Mouse (Mus musculus) forebrain, embryonic 13.5 days (tissue): ENCODE data around the gene Speer4d. TPM values are rescaled to one million over a fixed set of nuclear protein-coding genes. Genes with fewer than 3 reads are reported as not detected.
"Not testable (repeated sequence)": the region's sequence is repeated elsewhere in the genome, so short reads cannot be mapped to it uniquely, and the experiment has no call there.

Experiments used
- ATAC-seq: fragments of 200-750 bp; cut with Nextera tagmentation; 2 replicates; pipeline ENCODE4 v1.8.0; 2017
- H3K27ac ChIP-seq: fragments of 300-500 bp; sonication (generic); 2 replicates; pipeline ENCODE4 v1.5.1; 2015; ENCODE audit warnings: inconsistent platforms, mild to moderate bottlenecking, moderate library complexity
- H3K27me3 ChIP-seq: fragments of 300-500 bp; sonication (generic); 2 replicates; pipeline ENCODE4 v1.6.1; 2015; ENCODE audit warnings: mild to moderate bottlenecking, inconsistent platforms
- H3K36me3 ChIP-seq: fragments of 300-500 bp; sonication (generic); 2 replicates; pipeline ENCODE4 v1.6.1; 2015; ENCODE audit warnings: mild to moderate bottlenecking, inconsistent platforms; ENCODE audit not compliant: poor library complexity, severe bottlenecking
- H3K4me1 ChIP-seq: fragments of 300-500 bp; sonication (generic); 2 replicates; pipeline ENCODE4 v1.6.1; 2015; ENCODE audit warnings: inconsistent platforms
- H3K4me2 ChIP-seq: fragments of 300-500 bp; sonication (generic); 2 replicates; pipeline ENCODE4 v1.6.1; 2015; ENCODE audit warnings: inconsistent platforms, mild to moderate bottlenecking, moderate library complexity
- H3K4me3 ChIP-seq: fragments of 300-500 bp; sonication (generic); 2 replicates; pipeline ENCODE4 v1.5.1; 2015; ENCODE audit warnings: mild to moderate bottlenecking, inconsistent platforms
- H3K9ac ChIP-seq: fragments of 300-500 bp; sonication (generic); 2 replicates; pipeline ENCODE4 v1.6.1; 2015; ENCODE audit warnings: mild to moderate bottlenecking, inconsistent platforms
- H3K9me3 ChIP-seq: fragments of 300-500 bp; sonication (generic); replicated peaks from 2 replicates; pipeline ENCODE4 v1.6.1; 2016; ENCODE audit warnings: inconsistent platforms
- WGBS: fragments of 180-500 bp; shearing (Covaris S2); methylation state at CpG from one replicate; pipeline ENCODE4 v1.1.7; 2015; 5-methylcytosine and 5-hydroxymethylcytosine counted together
- polyA plus RNA-seq: library from polyadenylated mRNA; unstranded; fragments of >200 nt; fragmentation: Nextera tagmentation; extraction: Ambion mirVana; gene quantifications from 2 replicates; pipeline ENCODE4 v1.2.1, GENCODE M21; 2015

The Speer4d gene
- polyA plus RNA-seq, 1 experiment from 2014 or later = not detected

DNA sequence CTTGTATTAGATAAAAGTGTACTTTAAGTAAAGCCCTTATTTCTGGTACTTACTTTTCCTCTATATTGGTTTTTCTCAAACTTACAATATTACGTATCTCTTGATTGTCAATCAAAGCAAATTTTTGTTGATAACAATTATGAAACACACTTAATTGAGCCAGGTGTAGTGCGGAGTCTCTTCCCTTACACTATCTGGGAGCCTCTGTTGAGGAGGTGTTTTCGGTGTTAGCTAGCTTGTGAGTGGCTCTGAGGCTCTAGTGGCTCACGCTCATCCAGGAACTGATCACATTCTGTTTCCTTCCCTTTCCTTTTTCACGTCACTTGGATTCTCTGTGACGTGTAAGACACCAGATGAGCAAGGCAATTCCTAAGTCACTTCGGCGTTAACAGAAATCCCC lies 15.3 kb upstream of the Speer4d start:
- H3K9ac ChIP-seq, ATAC-seq, H3K36me3 ChIP-seq, H3K27me3 ChIP-seq, H3K4me3 ChIP-seq, H3K27ac ChIP-seq, H3K4me1 ChIP-seq, H3K4me2 ChIP-seq: not testable (repeated sequence)
- 77% methylated on average over 8 of the region's 8 CpGs for WGBS
- H3K9me3 ChIP-seq = peaks cover 39% of the 10 kb centered on the region

GRCm38 (mm10) chr5:15606677-15607076 lies 12.2 kb upstream of the Speer4d start:
- H3K4me1 ChIP-seq, H3K27ac ChIP-seq, H3K4me3 ChIP-seq, H3K27me3 ChIP-seq, H3K9ac ChIP-seq, H3K36me3 ChIP-seq, H3K4me2 ChIP-seq: not testable (repeated sequence)
- WGBS = 64% methylated on average over 6 of the region's 6 CpGs
- ATAC-seq = peak; percentile 43; the same call in 1 of the 2 replicates
- H3K9me3 ChIP-seq = peaks cover 29% of the 10 kb centered on the region

DNA sequence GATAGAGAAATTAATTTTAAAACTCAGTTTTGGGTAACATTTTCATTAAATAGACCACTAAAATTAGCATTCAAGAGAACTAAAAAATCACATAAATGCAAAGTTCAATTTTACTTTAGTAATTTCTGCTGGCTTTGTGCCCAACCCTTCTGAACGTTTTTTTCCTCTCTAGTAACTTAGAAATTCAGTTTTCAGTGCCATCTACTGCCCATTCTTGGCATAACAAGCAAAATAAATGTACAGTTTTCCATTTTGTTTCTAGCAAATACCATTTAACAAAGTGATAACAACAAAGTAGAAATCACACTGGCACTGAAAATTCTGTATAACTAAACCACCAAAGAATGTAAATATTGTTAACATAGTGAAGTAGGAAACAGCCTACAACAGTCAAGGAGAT lies 8.2 kb upstream of the Speer4d start:
- H3K9ac ChIP-seq, ATAC-seq, H3K4me2 ChIP-seq, H3K4me3 ChIP-seq, H3K36me3 ChIP-seq, H3K4me1 ChIP-seq, H3K27me3 ChIP-seq, H3K27ac ChIP-seq: not testable (repeated sequence)
- H3K9me3 ChIP-seq = peaks cover 15% of the 10 kb centered on the region; the same call in 1 of the 2 replicates
- 3% methylated on average over 1 of the region's 1 CpGs for WGBS

GRCm38 (mm10) chr5:15616195-15616594 lies 2.7 kb upstream of the Speer4d start:
- H3K4me3 ChIP-seq = not testable (repeated sequence)

GRCm38 (mm10) chr5:15628136-15628535 lies 9.3 kb downstream of the Speer4d start:
- not testable (repeated sequence) for H3K27ac ChIP-seq, H3K4me2 ChIP-seq, ATAC-seq, H3K4me1 ChIP-seq, H3K27me3 ChIP-seq, H3K9ac ChIP-seq, H3K36me3 ChIP-seq, H3K9me3 ChIP-seq, H3K4me3 ChIP-seq
- WGBS = 34% methylated on average over 1 of the region's 1 CpGs

More at GRCm38 (mm10) chr5:15616195-15616594, 2.7 kb upstream of the Speer4d start:
- ATAC-seq, H3K9ac ChIP-seq, H3K36me3 ChIP-seq, H3K27ac ChIP-seq, H3K4me2 ChIP-seq, H3K27me3 ChIP-seq, H3K4me1 ChIP-seq, H3K9me3 ChIP-seq: not testable (repeated sequence)
- WGBS = 77% methylated on average over 3 of the region's 3 CpGs

DNA sequence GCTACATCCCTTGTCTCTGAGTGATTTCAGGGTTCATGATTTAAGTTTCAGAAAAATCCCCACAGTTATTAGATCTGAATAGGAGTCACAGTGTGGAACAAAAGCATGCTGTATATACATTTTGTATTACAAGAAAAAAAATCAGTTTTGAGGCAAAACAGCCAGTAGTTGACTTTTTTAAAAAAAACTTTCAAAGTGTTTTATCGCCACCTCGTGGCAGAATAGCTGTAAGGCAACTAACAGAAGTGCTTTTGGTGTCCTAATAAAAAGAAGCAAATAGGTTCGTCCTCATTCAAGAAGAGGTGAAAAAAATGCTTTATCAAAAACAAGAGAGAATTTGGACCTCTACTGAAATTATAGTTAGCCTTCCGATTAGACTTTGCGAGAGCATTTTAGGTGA lies 11.2 kb downstream of the Speer4d start:
- not testable (repeated sequence) for ATAC-seq, H3K36me3 ChIP-seq, H3K9ac ChIP-seq, H3K9me3 ChIP-seq, H3K27me3 ChIP-seq, H3K4me3 ChIP-seq, H3K4me1 ChIP-seq, H3K4me2 ChIP-seq, H3K27ac ChIP-seq
- WGBS = 36% methylated on average over 5 of the region's 5 CpGs

GRCm38 (mm10) chr5:15637637-15638036 lies 18.8 kb downstream of the Speer4d start:
- peaks cover 12% of the 10 kb centered on the region for H3K9me3 ChIP-seq
- H3K4me3 ChIP-seq, H3K4me1 ChIP-seq, H3K36me3 ChIP-seq, H3K4me2 ChIP-seq, H3K27ac ChIP-seq, H3K27me3 ChIP-seq, H3K9ac ChIP-seq, ATAC-seq: not testable (repeated sequence)
- WGBS = 66% methylated on average over 2 of the region's 2 CpGs

DNA sequence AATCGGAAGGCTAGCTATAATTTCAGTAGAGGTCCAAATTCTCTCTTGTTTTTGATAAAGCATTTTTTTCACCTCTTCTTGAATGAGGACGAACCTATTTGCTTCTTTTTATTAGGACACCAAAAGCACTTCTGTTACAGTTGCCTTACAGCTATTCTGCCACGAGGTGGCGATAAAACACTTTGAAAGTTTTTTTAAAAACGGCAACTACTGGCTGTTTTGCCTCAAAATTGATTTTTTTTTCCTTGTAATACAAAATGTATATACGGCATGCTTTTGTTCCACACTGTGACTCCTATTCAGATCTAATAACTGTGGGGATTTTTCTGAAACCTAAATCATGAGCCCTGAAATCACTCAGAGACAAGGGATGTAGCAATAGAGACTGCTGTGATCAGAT lies 26.8 kb downstream of the Speer4d start:
- ATAC-seq, H3K27me3 ChIP-seq, H3K36me3 ChIP-seq, H3K9me3 ChIP-seq, H3K4me2 ChIP-seq, H3K4me3 ChIP-seq, H3K27ac ChIP-seq, H3K4me1 ChIP-seq, H3K9ac ChIP-seq: not testable (repeated sequence)
- WGBS = 26% methylated on average over 6 of the region's 6 CpGs

DNA sequence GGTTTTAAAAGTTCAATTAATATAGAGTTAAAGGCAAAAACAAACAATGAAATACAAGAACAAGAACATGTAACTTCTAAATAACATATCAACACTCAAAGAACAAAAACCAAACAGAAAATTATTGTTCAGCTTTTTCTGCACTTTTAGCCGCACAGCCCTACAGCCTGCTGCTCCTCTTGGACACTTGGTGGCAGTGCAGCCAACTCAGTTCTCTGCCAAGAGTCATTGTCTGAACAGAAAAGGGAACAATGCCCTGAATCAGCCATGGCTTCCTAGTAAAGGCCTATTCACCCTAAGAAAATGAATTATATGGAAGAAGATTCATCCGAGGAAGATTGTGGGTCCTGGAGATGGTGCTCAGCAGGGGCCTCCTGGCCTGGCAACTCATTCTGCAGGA lies 33.5 kb downstream of the Speer4d start:
- not testable (repeated sequence) for H3K36me3 ChIP-seq, H3K4me3 ChIP-seq, H3K4me1 ChIP-seq, H3K9me3 ChIP-seq, ATAC-seq, H3K9ac ChIP-seq, H3K4me2 ChIP-seq, H3K27ac ChIP-seq, H3K27me3 ChIP-seq
- 71% methylated on average over 2 of the region's 2 CpGs for WGBS

DNA sequence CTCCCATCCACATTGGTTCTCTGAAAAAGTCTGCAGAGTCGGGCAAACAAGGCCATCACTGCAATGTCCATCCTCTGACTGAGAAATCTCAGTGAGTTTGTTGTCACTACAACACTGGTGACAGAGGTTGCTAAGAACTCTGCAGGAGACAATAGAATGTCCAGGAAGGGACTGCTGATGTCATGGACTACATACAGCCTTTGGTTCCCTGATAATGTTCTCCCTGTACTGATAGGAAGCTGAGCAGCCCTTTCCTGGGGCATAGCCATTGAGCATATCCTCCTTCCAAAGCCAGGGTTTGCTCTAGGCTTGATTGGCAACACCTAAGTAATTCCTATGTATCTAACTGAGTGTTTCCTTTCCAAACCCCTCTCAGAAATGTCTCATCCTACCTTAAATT lies 38.1 kb downstream of the Speer4d start, which contains the start of gene 4930572O03Rik:
4930572O03Rik (minus strand) TSS at position 101 of the 400 bp plus-strand sequence.
- not testable (repeated sequence) for H3K9ac ChIP-seq, H3K4me2 ChIP-seq, H3K4me3 ChIP-seq, H3K27ac ChIP-seq, ATAC-seq, H3K27me3 ChIP-seq, H3K4me1 ChIP-seq, H3K36me3 ChIP-seq
- 74% methylated on average over 1 of the region's 1 CpGs for WGBS
- peaks cover 11% of the 10 kb centered on the region for H3K9me3 ChIP-seq

DNA sequence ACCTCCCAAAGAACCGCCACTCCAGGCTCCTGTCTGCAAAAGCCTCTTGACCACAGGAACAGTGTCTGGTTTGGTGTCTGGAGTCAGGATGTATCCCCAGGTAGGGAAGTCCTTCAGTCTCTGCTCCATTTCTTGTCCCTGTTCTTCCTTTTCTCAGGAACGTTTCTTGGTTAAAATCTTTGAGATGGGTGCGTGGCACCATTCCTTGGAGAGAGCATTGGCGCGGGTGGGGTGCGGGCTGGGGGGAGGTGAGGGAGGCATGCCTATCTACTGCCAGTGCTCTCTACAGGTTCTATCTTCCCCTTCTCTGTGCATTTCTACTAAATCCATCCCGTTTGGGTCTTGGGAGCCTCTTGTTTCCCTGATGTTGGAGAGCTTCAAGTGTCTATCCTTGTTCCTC lies 45.0 kb downstream of the Speer4d start:
- H3K27ac ChIP-seq, H3K9me3 ChIP-seq, H3K9ac ChIP-seq, ATAC-seq, H3K4me1 ChIP-seq, H3K4me2 ChIP-seq, H3K36me3 ChIP-seq, H3K4me3 ChIP-seq, H3K27me3 ChIP-seq: not testable (repeated sequence)
- WGBS = 74% methylated on average over 7 of the region's 7 CpGs

DNA sequence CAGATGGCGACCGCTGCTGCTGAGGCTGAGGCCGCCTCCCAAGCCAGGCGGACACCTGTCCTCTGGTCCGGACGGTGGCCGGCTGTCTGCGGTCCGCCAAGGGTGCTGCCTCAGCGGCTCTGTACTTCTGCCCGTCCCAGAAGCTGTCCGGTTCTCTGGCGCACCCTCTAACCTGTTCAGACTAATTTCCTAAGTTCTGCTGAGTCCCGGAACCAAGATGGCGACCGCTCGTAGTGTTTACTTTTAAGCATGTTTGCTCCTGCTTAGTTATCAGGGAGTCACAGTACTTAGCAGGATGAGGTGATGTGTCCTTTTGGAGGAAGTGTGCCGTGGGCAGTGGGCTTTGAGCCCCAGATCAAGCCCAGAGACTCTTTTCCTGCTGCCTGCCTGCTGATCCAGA lies 51.9 kb downstream of the Speer4d start:
- not testable (repeated sequence) for H3K9ac ChIP-seq, H3K4me1 ChIP-seq, H3K27me3 ChIP-seq, H3K27ac ChIP-seq, H3K36me3 ChIP-seq, H3K4me3 ChIP-seq, H3K4me2 ChIP-seq, ATAC-seq
- H3K9me3 ChIP-seq = peaks cover 19% of the 10 kb centered on the region
- WGBS = 90% methylated on average over 12 of the region's 18 CpGs
